Mouse (Mus musculus) frontal cortex, postnatal 10 days (tissue): ENCODE results near the gene Cacna1s.

Source experiments
- DNase-seq, 2 experiments: peaks; one replicate each; pipeline ENCODE4 v3.0.0; 2022; ENCODE audit warnings: low spot score in 2 of 2, mixed read lengths in 1 of 2

Cacna1s gene

DNA sequence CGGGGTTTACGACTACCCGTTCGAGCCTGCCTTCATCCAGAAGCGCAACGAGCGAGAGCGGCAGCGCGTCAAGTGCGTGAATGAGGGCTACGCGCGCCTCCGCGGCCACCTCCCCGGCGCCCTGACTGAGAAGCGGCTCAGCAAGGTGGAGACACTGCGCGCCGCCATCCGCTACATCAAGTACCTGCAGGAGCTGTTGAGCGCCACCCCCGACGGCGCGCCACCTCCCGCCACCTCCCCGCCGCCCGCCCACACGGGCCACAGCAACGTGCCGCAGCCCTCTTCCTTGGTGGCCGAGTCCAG, 1.6 kb upstream of the Cacna1s start:
- peak in 1 of 2 experiments; percentile 44 for DNase-seq

DNA sequence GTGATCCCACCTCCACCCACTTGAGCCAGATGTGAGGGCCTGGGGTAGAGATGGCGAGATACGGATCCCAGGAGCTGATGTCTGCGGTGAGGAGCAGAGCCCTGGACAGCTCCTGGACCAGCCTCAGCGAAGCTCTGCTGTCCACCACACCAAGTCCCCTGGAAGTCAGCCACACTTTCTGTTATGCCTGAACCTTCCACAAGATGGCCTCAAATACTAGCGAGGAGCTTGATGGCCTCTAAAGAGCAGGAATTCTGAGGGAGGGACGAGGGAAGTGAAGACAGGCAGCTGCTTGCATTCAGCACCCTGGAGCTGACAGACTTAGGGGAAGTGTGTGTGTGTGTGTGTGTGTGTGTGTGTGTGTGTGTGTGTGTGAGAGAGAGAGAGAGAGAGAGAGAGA, 1.1 kb upstream of the Cacna1s start:
- DNase-seq = peak; percentile 75 to 78

DNA sequence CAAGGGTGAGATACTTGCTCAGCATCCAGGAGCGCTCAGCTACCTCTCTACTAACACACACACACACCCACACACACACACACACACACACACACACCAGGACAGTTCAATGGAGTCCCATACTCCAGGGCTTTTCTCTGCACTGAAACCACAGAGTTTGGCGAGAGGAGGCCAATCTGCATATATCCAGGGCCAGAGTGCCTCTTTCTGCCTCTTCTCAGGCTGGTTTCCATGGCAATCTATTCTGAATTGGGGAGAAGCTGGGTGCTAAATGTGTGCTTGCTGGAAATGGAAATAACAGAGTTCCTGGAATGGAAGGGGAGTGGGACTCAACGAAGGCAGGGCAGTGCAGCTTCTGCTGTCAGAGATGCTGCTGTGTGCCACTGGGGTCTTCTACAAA, 3.2 kb downstream of the Cacna1s start:
- peak; percentile 55 to 58 for DNase-seq

DNA sequence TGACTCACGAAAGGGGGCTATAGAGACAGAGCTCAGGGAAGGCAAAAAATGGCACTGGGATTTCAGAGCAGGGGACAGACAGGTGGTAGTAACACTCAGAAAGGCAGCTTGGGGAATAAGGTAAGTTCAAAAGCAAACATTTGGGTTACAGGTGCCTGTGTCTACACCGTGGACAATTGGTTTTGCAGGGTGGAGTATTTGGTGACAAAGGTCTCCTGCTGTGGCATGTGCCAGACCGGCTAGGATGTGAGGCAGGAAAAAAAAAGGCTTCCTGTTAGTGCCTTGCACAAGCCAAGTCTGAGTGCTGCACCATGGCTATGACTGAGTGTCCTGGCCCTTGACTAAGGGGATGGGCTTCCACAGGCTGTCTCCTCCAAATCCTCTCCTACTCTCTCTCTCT, 6.0 kb downstream of the Cacna1s start:
- DNase-seq = no peak

DNA sequence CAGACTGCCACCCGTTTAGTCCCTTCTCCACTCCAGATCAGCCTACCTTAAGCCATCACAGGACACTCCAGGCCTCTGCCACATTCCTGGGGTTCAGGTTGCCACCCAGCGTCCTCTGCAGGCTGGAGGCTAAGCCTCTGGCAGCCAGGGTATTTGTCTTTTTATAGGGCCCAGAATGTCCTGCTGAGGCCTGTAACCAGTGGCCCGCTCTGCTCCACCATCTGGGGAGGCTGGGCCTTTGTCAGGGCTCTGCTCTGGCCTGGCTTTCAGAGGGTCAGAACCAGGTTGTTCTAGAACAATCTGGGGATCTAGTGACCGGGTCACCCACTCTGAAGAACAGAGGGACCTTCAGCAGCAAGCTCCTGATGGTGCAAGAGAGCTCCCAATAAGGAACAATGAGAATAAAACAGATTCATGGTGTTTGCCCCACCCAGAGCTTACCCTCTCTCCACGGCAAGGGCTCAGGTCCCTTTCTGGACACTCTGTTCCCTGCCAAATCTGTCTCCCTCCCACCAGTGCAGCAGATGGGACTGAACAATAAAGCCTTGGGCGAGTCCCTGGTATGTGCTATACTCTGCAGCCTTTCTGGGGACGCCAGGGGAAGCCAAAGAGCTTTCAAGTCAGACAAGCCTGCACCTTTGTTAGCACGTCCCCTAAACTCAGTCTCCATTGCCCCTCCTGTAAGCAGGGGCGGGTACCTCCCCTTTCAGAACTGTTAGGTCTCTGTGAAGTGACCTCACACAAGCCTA, 8.7 kb downstream of the Cacna1s start:
- DNase-seq = peak; percentile 64 to 77

DNA sequence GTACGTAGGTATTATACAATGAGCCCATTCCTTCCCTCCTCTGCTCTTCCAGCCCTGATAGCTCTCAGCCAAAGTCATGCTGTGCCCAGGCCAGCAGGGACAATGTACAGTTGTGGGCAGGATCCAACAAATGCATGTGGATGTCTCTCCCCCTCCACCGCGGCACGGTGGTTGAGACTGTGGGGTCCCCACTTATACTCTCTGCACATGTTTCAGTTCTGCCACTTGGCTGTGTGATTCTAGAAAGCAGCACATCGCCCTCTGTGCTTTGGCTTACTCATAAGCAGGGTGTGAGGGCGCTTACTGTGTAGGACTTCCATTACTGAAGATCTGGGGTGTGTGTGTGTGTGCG, 9.2 kb downstream of the Cacna1s start:
- DNase-seq = no peak

DNA sequence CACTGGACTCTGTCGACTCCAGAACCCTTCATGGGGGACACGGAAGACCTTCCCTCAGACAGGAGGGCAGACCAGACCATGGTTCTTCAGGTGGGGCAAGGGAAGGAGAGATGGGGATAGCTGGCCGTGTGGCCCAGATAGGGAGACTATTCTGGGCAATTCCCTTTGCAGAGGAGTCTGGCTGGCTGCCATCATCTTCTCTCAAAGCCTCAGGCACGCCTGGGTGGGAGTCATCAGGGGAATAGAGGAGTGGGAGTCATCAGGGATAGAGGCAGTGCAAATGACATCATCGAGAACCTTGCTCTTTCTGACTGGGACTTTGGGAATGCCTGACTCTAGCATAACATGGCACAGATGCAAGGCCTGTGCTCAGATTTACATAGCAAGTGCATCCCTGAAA, 11.4 kb downstream of the Cacna1s start:
- DNase-seq = no peak

DNA sequence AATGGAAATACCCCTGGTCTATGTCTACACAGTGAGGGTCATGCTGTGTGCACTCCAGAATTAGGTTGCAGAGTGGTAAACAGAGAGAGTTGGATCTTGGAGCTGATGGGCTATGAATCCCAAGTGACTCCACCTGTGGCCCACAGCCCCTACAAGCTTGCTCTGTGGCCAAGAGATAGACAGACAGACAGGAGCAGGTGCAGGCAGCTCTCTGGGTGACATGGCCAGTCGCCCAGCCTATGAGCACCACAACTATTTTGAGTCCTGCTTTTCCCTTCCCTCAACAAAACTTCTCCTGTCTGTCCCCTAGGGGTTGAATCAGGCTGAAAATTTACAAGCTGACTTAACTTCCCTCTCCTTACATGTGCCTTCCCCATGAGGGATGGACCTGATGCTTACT, 14.1 kb downstream of the Cacna1s start:
- DNase-seq = no peak

DNA sequence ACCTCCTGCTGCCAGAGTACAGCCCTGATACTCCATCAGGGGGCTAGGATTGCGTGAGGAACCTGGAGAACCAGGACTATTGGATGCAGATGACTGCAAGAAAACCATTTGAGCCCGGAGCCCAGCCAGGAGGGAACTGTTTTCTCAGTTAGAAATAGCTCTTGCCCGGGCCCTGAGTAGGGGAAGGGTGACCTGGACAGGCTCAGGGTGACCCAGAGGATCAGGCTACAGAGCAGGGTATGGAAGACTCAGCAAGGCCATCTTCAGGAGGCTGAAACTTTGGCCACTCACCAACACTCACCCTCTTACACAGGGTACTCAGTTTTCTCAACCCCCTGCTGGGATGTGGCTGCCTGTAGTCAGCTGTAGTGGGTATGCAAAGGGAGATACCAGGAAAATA, 15.0 kb downstream of the Cacna1s start:
- DNase-seq = no peak

DNA sequence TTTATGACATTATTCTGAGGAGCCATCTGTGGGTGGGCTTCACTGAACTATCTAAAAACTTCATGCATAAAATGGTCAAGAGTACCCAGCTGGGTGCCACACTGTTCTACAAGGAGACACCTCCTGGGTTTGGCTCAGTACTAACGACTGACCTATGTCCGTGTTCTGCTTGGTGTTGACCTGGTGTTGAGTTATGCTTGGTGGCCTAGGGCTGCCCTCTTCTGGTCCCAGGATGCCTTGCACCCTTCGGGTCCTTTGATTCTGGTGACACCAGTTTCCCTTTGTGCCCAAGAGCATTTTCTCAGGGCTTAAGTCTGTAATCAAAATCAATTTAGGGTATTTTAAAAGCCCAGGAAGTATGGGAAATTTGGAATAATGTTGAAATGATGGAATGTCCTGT, 23.5 kb downstream of the Cacna1s start:
- DNase-seq = no peak

DNA sequence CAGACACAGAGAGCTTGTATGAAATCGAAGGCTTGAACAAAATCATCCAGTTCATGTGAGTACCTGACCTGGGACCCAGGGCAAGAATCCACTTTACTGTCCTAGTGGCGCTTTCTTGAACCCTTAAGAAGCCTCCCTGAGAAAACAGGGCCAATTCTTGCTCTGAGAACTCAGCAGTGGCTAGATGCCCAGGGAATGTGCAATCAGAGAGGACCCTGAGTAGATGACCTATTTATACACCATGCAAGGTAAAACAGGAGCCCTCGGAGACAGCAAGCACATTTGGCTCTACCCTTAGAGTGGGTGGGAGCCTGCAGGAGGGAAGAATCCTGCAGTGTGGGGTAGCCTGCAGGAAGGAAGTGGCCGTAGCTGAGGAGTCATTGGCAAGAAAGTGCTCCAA, 25.1 kb downstream of the Cacna1s start:
- no peak for DNase-seq

DNA sequence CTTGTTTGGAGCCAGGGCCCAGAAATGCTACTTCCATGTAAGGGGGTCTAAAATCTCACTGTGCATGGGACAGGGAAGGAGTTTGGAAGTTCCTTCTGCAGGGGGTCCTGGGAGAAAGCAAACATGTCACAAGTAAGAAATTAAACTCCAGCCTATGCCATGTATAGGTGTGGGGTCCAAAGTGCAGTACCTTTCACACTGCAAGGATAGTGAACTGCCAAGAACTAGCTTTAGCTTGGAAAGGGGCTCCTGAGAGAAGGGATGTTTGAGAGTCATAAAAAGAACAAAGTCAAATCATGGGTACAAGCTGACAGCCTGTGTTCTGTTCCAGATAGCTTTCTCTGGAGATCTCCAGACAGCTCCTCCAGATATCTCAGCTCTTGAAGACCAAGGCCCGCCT, 28.6 kb downstream of the Cacna1s start:
- DNase-seq = no peak

DNA sequence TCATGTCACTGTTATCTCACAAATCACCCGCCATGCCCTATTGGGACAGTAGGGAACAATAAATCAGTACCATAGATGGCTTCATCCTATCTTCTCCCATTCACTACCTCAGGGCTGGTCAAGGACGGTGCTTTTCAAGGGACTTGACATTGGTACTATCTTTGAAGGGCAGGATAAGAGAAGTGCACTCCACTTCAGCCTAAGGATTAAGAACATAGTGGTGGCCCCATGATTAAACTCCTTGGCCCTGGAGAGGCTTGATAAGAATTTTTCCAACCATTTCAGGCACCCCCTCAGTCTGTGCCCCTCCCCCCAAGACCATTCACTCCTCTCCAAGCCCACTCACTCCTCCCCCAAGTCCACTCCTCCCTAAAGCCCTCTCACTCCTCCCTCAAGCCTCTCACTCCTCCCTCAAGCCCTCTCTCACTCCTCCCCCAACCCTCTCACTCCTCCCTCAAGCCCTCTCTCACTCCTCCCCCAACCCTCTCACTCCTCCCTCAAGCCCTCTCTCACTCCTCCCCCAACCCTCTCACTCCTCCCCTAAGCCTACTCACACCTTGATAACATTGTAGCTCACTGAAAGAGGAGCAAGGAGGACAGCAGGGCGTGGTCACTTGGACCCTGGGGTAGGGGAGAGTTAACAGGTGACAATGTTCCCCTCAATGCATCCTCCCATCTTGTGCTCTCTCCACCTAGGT, 33.6 kb downstream of the Cacna1s start:
- DNase-seq = no peak

DNA sequence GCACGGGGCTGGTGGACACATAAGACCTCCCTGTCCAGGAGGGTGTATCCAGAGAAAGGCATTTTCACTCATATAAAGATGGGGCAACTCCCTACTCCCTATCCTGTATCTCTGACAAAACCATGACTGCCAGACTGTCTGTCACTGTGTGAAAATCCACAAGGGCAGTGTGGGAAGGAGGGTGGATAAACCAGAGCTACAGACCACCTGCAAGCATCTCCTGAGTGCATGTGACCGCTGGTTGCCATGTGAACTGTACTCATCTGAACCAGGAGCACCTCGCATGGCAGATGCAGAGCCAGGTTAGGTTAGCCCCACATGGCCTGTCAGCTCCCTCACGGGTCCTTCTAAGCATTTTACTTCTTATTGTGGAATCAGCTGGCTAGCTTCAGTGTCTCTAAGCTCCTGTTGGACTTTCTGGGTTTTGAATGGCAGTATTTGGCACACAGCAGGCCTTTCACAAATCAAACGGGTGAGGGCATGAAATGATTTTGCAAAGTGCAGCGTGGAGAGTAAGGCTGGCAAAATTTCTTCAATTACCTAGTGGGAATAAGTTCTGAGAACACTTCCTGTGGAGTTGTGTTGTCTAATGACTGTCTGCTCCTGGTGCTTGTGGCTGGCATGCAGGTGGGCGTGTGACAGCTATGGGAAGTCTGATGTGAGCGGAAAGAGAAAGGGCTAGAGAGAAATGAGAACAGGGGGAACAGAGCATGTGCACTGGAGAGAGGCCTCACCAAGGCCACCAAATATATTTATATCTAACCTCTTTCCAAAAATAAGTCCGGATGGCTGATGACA, 37.0 kb downstream of the Cacna1s start:
- no peak for DNase-seq

DNA sequence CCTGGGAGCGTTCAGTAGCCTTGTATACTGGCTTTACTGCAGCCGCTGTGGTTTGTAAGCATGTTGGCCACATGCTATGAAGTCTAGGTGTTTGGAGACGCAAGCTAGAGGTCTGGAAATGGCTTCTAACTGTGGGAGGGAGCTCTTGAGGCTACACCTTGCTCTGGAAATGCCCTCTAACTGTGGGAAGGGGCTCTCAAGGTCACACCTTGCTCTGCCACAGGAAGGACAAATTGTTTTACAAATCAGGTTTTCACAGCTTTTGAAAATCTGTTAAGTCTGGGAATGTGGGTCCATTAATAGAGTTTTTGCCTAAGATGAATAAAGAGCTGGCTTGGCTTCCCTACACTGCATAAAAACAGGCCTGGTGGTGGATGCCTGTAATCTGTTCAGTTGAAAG, 41.2 kb downstream of the Cacna1s start:
- no peak for DNase-seq

DNA sequence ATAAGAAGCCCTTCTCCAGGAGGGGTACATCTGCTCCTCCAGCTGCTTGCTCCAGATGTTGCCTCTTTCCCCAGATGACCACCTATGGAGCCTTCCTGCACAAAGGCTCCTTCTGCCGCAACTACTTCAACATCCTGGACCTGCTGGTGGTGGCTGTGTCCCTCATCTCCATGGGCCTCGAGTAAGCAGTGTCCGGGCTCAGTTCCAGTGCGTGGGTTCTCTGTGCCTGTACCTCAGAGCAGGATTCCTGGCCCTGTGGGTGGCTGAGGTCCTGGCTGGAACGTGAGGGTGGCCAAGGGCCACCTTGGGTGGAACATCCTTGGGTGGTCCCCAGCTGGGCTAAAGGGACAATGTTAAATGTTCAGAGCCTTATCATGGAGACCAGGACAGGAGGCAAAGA, 42.3 kb downstream of the Cacna1s start:
- no peak for DNase-seq

DNA sequence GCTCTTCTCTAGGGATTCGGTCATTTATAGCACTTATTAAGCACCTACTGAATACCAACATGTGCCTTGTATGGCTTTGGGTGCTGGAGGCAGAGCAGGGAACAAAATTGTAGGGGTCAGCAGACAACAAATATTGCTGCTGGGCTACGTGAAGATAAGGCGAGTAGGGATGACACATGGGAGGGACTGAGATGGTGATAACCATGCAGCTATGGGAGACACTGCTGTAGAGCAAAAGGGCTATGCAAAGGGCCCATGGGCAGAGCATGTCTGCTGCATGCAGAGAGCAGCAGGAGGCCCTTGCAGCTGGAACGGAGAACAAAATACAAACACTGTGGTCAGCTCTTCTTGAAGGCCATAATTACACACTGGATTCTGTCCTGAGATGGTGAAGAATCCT, 49.5 kb downstream of the Cacna1s start:
- no peak for DNase-seq

DNA sequence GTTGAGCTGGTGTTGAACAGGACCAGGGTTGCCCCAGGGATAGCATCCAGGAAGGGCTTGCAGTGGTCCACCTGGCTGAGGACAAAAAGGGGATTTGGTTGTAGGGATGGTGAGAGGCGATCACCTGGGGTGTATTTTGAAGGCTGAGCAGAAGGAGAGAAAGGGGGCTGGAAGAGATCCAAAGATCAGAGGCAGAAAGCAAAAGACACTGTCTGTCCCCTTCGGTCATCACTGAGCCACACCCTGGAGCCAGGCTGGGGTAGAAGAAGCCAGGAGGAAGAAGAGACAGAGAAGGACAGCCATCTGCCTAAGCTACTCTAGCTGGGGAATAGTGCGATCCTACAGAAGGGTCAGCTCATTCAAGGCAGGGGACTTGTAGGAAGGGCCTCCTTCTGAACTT, 50.0 kb downstream of the Cacna1s start:
- DNase-seq = no peak

DNA sequence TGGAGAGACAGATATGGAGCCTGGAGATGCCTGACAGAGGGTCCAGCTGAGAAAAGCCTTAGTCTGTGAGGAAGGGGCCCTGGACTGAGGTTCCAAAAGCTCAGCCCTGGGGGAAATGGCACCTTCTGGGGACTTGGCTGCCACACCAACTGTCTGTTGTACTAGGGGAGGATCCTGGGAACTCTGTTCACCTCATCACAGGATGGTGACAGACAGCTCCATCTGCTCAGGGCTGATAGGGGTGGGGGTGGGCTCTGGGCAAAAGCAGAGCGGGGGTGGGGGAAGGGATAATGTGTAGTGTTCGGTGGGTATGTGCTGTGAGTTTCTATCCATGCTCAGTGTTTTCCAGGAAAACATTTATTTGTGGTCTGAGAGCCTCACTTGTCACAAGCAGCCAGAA, 50.4 kb downstream of the Cacna1s start:
- DNase-seq = no peak

DNA sequence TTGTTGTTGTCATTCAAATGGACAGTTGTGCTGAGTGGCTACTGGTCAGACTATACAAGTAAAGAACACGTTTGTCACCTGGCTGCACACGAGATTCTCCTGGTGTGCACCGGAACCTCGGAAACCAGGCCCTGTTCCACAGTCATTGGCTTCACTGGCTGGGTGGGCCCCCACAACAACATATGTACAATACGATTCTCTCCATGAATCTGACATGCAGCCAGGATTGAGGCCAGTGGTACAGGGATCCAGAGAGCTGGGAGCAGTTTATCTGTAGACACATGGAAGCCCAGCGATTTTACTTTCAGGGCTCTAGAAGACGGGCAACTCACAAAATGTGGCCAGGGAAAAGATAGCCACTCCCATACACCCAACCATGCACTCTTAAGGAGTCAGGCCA, 51.1 kb downstream of the Cacna1s start:
- DNase-seq = no peak

DNA sequence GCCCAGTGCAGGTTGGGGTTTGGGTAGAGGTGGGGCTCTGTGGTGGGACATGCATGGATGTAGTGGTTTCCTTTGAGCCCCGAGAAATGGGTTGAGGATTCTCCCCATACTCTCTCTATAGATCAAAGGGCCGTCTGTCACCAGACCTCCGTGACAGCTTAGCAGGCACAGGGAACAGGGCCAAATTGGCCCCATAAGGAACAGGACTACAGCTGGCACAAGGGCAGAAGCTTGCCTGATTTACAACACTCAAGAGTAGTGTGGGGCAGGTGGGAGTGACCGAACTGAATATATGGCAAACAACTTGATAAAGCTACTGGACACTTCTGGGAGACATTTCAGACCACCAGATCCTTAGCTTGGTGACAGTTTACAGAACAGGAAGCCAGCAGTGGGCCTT, 52.2 kb downstream of the Cacna1s start:
- DNase-seq = no peak

DNA sequence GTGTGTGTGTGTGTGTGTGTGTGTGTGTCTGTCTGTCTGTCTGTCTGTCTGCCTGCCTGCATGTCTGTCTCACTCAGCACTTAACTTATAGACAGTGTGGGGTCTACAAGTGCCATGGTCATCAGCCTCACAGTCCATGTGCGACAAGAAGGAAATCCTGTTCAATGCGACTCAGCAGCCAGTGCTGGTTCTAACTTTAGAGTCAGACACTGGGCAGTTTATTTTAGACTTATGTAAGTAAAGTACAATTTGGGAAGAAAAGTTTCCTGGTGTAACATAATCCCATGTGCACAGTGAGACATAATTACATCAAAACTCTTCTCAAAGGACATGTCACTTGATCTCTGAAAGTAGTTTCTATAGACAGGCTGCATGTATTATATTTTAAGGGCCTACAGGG, 56.9 kb downstream of the Cacna1s start:
- DNase-seq = no peak

DNA sequence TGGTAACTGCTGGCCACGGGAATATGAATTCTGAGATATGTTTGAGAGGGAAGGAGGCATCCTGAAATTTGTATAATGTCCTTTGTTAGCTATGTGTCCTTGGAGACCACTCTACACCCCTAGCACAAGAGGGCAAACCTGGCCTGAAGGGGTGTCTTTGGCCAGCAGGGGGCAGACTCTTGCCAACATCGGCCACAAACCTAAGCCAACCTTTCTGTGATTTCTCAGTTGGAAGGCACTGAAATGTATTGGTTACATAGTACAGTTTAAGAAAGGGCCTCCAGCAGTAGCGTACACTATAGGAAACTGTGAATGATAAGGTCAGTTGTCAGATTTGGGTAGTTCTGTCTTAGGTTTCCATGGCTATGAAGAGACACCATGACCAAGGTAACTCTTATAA, 63.6 kb downstream of the Cacna1s start:
- DNase-seq = no peak
